Mouse (Mus musculus): ENCODE measurements at regions not wholly inside any gene's neighbourhood (a gene's known extent, or its start where the extent isn't known, plus 50 kb on each side); places are given as distances from the start of the nearest gene placed in this dataset.
A peak's percentile ranks its signal among the peaks of the same experiment; 100 is the strongest.
"Not testable (repeated sequence)": the region's sequence is repeated elsewhere in the genome, so short reads cannot be mapped to it uniquely, and the experiment has no call there.

DNA sequence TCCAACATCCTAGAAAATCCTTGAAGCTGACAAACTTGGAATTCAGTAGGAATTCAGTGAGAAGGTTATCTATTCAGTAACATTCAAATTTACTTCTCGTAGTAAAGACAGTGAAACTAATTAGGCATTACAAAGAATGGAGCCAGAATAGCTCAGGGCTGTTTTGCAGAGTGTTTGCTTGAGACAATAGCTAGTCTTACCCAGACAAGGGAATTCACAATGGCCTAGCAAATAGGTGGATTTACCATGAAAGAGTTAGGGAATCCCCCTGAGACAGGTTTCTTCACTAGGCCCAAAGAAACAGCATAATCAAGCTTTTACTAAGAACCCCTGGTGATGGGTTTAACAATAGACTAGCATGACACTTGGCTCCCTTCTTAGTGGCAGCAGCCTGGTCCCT lies 699.2 kb upstream of the Dmd start:
- H3K4me1 ChIP-seq; H3K36me3 ChIP-seq; H3K9ac ChIP-seq; H3K4me2 ChIP-seq (replicated peaks); H3K27me3 ChIP-seq; H3K27ac ChIP-seq; ATAC-seq (ENCODE audit: insufficient number of reproducible peaks, insufficient read depth, low FRiP score, low TSS enrichment); H3K4me3 ChIP-seq; H3K9me3 ChIP-seq: not testable (repeated sequence)
- 56% methylated on average over 1 of the region's 1 CpGs for WGBS

DNA sequence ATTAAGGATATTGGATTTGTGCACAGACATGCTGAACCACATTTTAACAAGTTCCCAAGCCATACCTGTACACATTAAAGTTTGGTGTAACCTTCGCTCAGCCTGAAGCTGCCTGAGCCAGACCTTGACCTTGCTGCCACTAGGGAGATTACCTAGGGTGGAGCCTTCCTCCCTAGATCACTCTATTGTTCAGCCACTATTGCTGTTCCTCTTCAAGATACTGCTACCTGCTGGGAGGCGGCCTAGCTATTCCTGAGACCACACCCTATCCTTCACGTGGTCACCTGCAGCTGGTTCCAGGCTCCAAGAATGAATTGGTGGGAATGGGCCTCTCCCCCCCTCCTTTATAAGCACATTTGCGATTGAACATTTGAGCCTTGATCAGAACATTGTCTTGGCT lies 666.3 kb upstream of the Dmd start:
- not testable (repeated sequence) for H3K27ac ChIP-seq; H3K4me3 ChIP-seq; H3K27me3 ChIP-seq; ATAC-seq (ENCODE audit: insufficient number of reproducible peaks, insufficient read depth, low FRiP score, low TSS enrichment); H3K9me3 ChIP-seq; H3K4me1 ChIP-seq; H3K36me3 ChIP-seq; H3K9ac ChIP-seq; H3K4me2 ChIP-seq (replicated peaks)
- 76% methylated on average over 4 of the region's 4 CpGs for WGBS

DNA sequence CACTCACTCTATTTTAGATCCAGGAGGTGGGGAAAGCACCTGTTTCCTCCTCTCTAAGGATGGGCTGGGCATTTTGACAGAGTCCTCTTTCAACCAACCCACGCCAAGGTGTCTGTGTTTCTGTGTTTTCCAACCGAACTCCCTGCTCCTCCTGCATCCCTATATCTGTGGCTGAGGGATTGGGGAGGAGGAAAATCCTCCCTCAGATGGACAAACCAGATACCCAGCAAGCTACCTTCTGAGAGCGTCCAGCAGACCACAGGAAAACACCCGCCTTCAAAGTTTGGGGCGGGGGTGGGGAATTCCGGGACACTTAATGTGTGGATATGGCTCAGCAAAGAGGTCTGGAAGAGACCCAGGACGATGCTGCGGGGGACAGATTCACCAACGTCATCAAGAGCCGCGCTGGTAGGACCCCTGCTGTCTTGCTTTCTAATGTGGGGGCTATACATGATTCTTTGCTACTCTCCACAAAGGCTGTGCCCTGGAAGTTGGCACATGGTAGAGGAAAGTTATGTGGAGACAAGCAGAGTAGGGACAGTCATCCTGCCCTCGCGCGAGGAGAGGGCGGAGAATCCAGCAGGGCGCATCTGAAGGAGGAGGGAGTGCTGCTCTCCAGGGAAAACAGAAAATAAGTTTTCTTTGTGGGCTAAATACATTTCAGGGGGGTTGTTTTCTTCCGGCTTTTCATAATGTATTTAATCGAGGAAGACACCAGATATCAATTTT lies 637.7 kb upstream of the Dmd start:
- Histone ChIP-seq H3K4me2 (replicated peaks) (peak overlapping the region; percentile 43), H3K4me1 (no peaks in the 10 kb centered on the region), H3K9me3 (no peaks in the 10 kb centered on the region), H3K27me3 (no peaks in the 10 kb centered on the region), H3K36me3 (no peaks in the 10 kb centered on the region), H3K9ac (no peak overlapping the region), H3K27ac (no peak overlapping the region), H3K4me3 (no peak overlapping the region)
- ATAC-seq (ENCODE audit: insufficient number of reproducible peaks, insufficient read depth, low FRiP score, low TSS enrichment): no peak
- WGBS: 21% methylated on average over 18 of the region's 18 CpGs

Measured in embryonic facial prominence, embryonic 12.5 days (tissue).